ENCODE assay signal across 8 mouse cellular contexts in the genomic region with DNA sequence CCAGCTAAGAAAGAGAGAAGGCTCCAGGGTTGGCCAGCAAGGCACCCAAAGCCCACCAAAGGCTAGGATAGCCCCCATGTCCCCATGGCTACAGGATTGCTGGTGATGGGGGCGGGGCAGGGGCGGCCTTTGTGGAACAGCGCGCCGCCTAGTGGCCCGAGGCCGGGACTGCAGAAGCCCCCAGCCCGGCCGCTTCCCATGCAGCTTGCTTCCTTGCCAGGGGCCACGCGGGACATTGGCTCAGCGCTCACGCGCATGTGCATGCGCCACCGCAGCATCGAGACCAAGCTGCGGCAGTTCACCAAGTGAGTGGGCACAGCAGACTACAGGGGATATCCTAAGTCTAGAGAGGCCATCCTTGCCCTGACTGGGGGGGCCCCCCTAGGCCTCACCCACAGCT. TPM values are rescaled to one million over a fixed set of nuclear protein-coding genes. Genes with fewer than 3 reads are reported as not detected.
DNase-seq lines count a peak whose midpoint lies in the region; TF ChIP-seq lines count a peak whose summit lies in the region.

No protein-coding gene starts in this region.

- TF ChIP-seq CTCF in gastrocnemius, adult 2 months (IDR thresholded peaks at IDR 0.05), result no peak

- intact Hi-C loops in heart, postnatal 25 days (cut with DNase I), result loop anchor here (1.0 kb wide), 1 partner anchor 81 kb away; no protein-coding TSS in a partner anchor
- intact Hi-C loops in gastrocnemius, adult 2 months (cut with DNase I), result loop anchor here (1.0 kb wide), 1 partner anchor 81 kb away; no protein-coding TSS in a partner anchor

- H3K27ac ChIP-seq in gastrocnemius, adult 2 months, result no peak overlapping the region

- DNase-seq in heart, adult 11 months, result peak; percentile 95
- no peak for DNase-seq in heart, postnatal 25 days (ENCODE audit: low spot score)
- DNase-seq in CD8-positive naive resting alpha-beta T cell, adult 2 months (ENCODE audit: low read depth in 2 of 2, low spot score in 2 of 2), result peak; percentile 16 to 17
- peak; percentile 72 for DNase-seq in cerebellum, adult 9-11 months
- peak; percentile 77 for DNase-seq in gastrocnemius, adult 2 months
- peak; percentile 72 for DNase-seq in kidney, postnatal 14 days
- peak; percentile 73 for DNase-seq in mesoderm, embryonic 11.5 days (ENCODE audit: low read depth, low spot score)
- DNase-seq in testis, postnatal 14 days (ENCODE audit: low spot score), result peak; percentile 65

- H3K4me3 ChIP-seq in gastrocnemius, adult 2 months, result no peak overlapping the region

RNA-seq across cellular contexts. Expression of a gene that starts 5.6 kb away (rescaled TPM):
- 10 to 100 TPM; 33.8 to 36.1 TPM for total RNA-seq in heart, postnatal 25 days (2021)
- total RNA-seq in gastrocnemius, adult 2 months (2021), result 100 to 1,000 TPM in 1 of 2 experiments, 10 to 100 TPM in 1; 85.5 to 125 TPM
